Mouse (Mus musculus) megakaryocyte-erythroid progenitor cell, adult 5-6 weeks (primary cell): Measurements from ENCODE around the gene Ero1lb. TPM values are rescaled to one million over a fixed set of nuclear protein-coding genes. Genes with fewer than 3 reads are reported as not detected.
A peak's percentile ranks its signal among the peaks of the same experiment; 100 is the strongest.

ENCODE experiments used
- ATAC-seq: replicated peaks from 2 replicates; pipeline ENCODE4 v1.8.0; 2016; ENCODE audit warnings: mild to moderate bottlenecking, inconsistent platforms; ENCODE audit not compliant: severe bottlenecking, poor library complexity, low FRiP score, low TSS enrichment
- total RNA-seq, 2 experiments: library from RNA; stranded (forward) in 1 of 2; stranded (reverse) in 1 of 2; fragments of 200-1000, 215-1000 nt in 1 of 2; fragments of >200 nt in 1 of 2; fragmentation: Nextera tagmentation in 1 of 2; gene quantifications; 2 replicates each; pipeline ENCODE4 v1.2.3; 2014 to 2017

Ero1lb gene
- total RNA-seq (2014; fragmentation: Nextera tagmentation): 1.6 and 2.8 TPM in 2 replicates
- total RNA-seq (2017): 2.3 and 5.0 TPM in 2 replicates

GRCm38 (mm10) chr13:12565621-12566390, at the start of gene Ero1lb:
TSS of gene Ero1lb (plus strand) at chr13:12565874.
- ATAC-seq: peak; percentile 98

GRCm38 (mm10) chr13:12519371-12519770, 46.3 kb upstream of the Ero1lb start:
- no peak for ATAC-seq

GRCm38 (mm10) chr13:12519955-12520584, 45.6 kb upstream of the Ero1lb start, which contains the start of gene Edaradd:
TSS of gene Edaradd (minus strand) at chr13:12520438.
- ATAC-seq: peak; percentile 95

GRCm38 (mm10) chr13:12522346-12522745, 43.3 kb upstream of the Ero1lb start:
- ATAC-seq: no peak

GRCm38 (mm10) chr13:12525678-12526077, 40.0 kb upstream of the Ero1lb start:
- ATAC-seq: no peak

GRCm38 (mm10) chr13:12534628-12535027, 31.0 kb upstream of the Ero1lb start:
- no peak for ATAC-seq

GRCm38 (mm10) chr13:12537971-12538370, 27.7 kb upstream of the Ero1lb start:
- ATAC-seq: peak; percentile 59; the same call in 1 of the 2 replicates

- no peak for ATAC-seq
Observed at GRCm38 (mm10) chr13:12539716-12540115, 26.0 kb upstream of the Ero1lb start.

GRCm38 (mm10) chr13:12540119-12540518, 25.6 kb upstream of the Ero1lb start:
- no peak for ATAC-seq

GRCm38 (mm10) chr13:12542006-12542981, 23.4 kb upstream of the Ero1lb start:
- ATAC-seq: peak; percentile 97

GRCm38 (mm10) chr13:12543246-12543645, 22.4 kb upstream of the Ero1lb start:
- ATAC-seq: no peak

- ATAC-seq: no peak
Observed at GRCm38 (mm10) chr13:12543880-12544568, 21.6 kb upstream of the Ero1lb start.

- no peak; the same call in 1 of the 2 replicates for ATAC-seq
Observed at GRCm38 (mm10) chr13:12554211-12554610, 11.5 kb upstream of the Ero1lb start.

- ATAC-seq: no peak
Observed at GRCm38 (mm10) chr13:12559044-12559443, 6.6 kb upstream of the Ero1lb start.

- no peak for ATAC-seq
Observed at GRCm38 (mm10) chr13:12559462-12560120, 6.1 kb upstream of the Ero1lb start.

GRCm38 (mm10) chr13:12561729-12562128, 3.9 kb upstream of the Ero1lb start:
- ATAC-seq: no peak

- ATAC-seq: no peak
Observed at GRCm38 (mm10) chr13:12562256-12562655, 3.4 kb upstream of the Ero1lb start.

GRCm38 (mm10) chr13:12567936-12568335, 2.3 kb downstream of the Ero1lb start:
- no peak for ATAC-seq
